8 mouse cellular contexts compared by ENCODE assay signal in the genomic region with DNA sequence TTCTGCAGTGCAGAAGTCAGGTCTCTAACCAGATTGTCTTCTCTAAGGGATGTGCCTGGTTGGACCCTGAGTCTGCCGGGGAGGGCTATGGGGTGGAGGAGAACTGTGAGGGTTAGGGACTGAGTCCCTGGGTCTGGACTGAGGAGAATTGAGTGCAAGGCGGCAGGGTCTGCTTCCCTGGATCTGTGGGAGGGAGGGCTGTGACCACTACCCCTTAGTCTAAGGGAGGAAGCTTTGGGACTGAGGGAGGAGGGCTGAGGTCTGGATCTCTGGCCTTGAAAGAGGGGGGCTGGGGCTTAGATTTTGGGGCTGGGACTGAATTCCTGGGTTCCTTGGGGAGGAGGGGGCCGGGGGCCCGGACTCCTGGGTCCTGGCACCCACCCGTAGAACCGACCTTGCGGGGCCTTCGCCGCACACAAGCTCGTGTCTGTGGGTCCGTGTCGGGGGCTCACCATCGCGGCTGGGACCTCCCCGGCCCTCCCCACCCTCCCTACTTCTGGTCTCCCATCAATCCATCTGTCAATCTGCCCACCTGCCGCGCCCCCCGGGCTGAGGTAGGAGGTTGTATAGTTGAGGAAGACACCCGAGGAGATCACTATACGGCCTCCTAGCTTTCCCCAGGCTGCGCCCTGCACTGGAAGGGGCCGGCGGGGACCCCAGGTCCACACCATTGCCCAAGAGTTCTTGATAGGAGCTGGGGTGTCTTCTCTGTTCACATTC. TPM values are rescaled to one million over a fixed set of nuclear protein-coding genes. Genes with fewer than 3 reads are reported as not detected.
DNase-seq lines count a peak whose midpoint lies in the region; ATAC-seq and TF ChIP-seq lines count a peak whose summit lies in the region.

No protein-coding gene starts in this region.

- H3K27me3 ChIP-seq in embryonic facial prominence, embryonic 10.5 days (replicated peaks; ENCODE audit: low read depth, poor library complexity, severe bottlenecking) = no peaks in the 10 kb centered on the region
- no peaks in the 10 kb centered on the region for H3K27me3 ChIP-seq in hindbrain, embryonic 13.5 days
- H3K27me3 ChIP-seq in midbrain, embryonic 16.5 days (ENCODE audit: control insufficient read depth, insufficient read depth, low read depth, low read length) = no peaks in the 10 kb centered on the region

- TF ChIP-seq CTCF in layer of hippocampus, adult 2 months (conservative IDR thresholded peaks at IDR 0.05) = no peak

- H3K9ac ChIP-seq in hindbrain, embryonic 13.5 days = peak overlapping the region; percentile 98
- peak overlapping the region; percentile 100 for H3K9ac ChIP-seq in midbrain, embryonic 16.5 days (ENCODE audit: low read depth, low read length)

- H3K4me1 ChIP-seq in embryonic facial prominence, embryonic 10.5 days = peaks cover 57% of the 10 kb centered on the region
- H3K4me1 ChIP-seq in hindbrain, embryonic 13.5 days (replicated peaks) = peaks cover 61% of the 10 kb centered on the region
- H3K4me1 ChIP-seq in midbrain, embryonic 16.5 days (ENCODE audit: control insufficient read depth, insufficient read depth, low read length) = peaks cover 52% of the 10 kb centered on the region

- no peak for ATAC-seq in hindbrain, embryonic 13.5 days (ENCODE audit: low FRiP score)
- no peak for ATAC-seq in midbrain, embryonic 16.5 days
- ATAC-seq in granulocyte monocyte progenitor cell, adult 5-6 weeks (replicated peaks; ENCODE audit: poor library complexity, severe bottlenecking) = no peak

- H3K4me2 ChIP-seq in hindbrain, embryonic 13.5 days = peak overlapping the region; percentile 96
- peak overlapping the region; percentile 92 for H3K4me2 ChIP-seq in midbrain, embryonic 16.5 days (ENCODE audit: low read length)

- H3K36me3 ChIP-seq in embryonic facial prominence, embryonic 10.5 days (replicated peaks) = peaks cover 53% of the 10 kb centered on the region
- peaks cover 32% of the 10 kb centered on the region for H3K36me3 ChIP-seq in hindbrain, embryonic 13.5 days
- no peaks in the 10 kb centered on the region; the same call in 1 of the 2 replicates for H3K36me3 ChIP-seq in midbrain, embryonic 16.5 days (ENCODE audit: control insufficient read depth, insufficient read depth, low read length)

- WGBS in embryonic facial prominence, embryonic 10.5 days = 62% methylated on average over 23 of the region's 23 CpGs
- WGBS in hindbrain, embryonic 13.5 days = 44% methylated on average over 23 of the region's 23 CpGs
- 60% methylated on average over 19 of the region's 23 CpGs for WGBS in midbrain, embryonic 16.5 days

- H3K9me3 ChIP-seq in embryonic facial prominence, embryonic 10.5 days = no peaks in the 10 kb centered on the region
- H3K9me3 ChIP-seq in hindbrain, embryonic 13.5 days = no peaks in the 10 kb centered on the region
- no peaks in the 10 kb centered on the region for H3K9me3 ChIP-seq in midbrain, embryonic 16.5 days (replicated peaks; ENCODE audit: control insufficient read depth, low read length, poor library complexity, severe bottlenecking)

- H3K4me3 ChIP-seq in layer of hippocampus, adult 2 months = peak overlapping the region; percentile 86
- H3K4me3 ChIP-seq in embryonic facial prominence, embryonic 10.5 days = peak overlapping the region; percentile 92
- peak overlapping the region; percentile 88 for H3K4me3 ChIP-seq in hindbrain, embryonic 13.5 days
- peak overlapping the region; percentile 97 for H3K4me3 ChIP-seq in midbrain, embryonic 16.5 days (ENCODE audit: low read depth, low read length)

- peak overlapping the region; percentile 100 for H3K27ac ChIP-seq in layer of hippocampus, adult 2 months
- peak overlapping the region; percentile 99 for H3K27ac ChIP-seq in embryonic facial prominence, embryonic 10.5 days (replicated peaks)
- H3K27ac ChIP-seq in hindbrain, embryonic 13.5 days = peak overlapping the region; percentile 100
- H3K27ac ChIP-seq in midbrain, embryonic 16.5 days (ENCODE audit: low read length) = peak overlapping the region; percentile 100

- no peak for DNase-seq in layer of hippocampus, adult 2 months (ENCODE audit: low spot score in 2 of 2)
- DNase-seq in layer of hippocampus, adult 8-10 months (ENCODE audit: low spot score in 2 of 2) = no peak
- DNase-seq in embryonic facial prominence, embryonic 10.5 days (ENCODE audit: low spot score) = no peak
- DNase-seq in lung, postnatal 25 days (ENCODE audit: low spot score) = no peak
- DNase-seq in spleen, adult 18-20 months = no peak

RNA-seq across cellular contexts. Expression of a gene that starts 3.0 kb away (rescaled TPM):
- total RNA-seq in layer of hippocampus, adult 2 months (2021) = 100 to 1,000 TPM; 109 to 126 TPM
- total RNA-seq in layer of hippocampus, adult 8-10 months (2022) = 100 to 1,000 TPM in 3 of 4 experiments, 10 to 100 TPM in 1; 88.5 to 132 (median 119) TPM
- polyA plus RNA-seq in embryonic facial prominence, embryonic 10.5 days (2016; fragmentation: Nextera tagmentation; extraction: Ambion mirVana) = 59.1 and 61.6 TPM in 2 replicates
- polyA plus RNA-seq in hindbrain, embryonic 13.5 days (2015; fragmentation: Nextera tagmentation; extraction: Ambion mirVana) = 34.0 and 38.5 TPM in 2 replicates
- polyA plus RNA-seq in midbrain, embryonic 16.5 days (2015; fragmentation: Nextera tagmentation; extraction: Ambion mirVana) = 25.7 and 26.6 TPM in 2 replicates
- 1.6 and 3.2 TPM in 2 replicates for total RNA-seq in granulocyte monocyte progenitor cell, adult 5-6 weeks (2014; fragmentation: Nextera tagmentation)
- not detected in 2 replicates for total RNA-seq in granulocyte monocyte progenitor cell, adult 5-6 weeks (2017)

RNA-seq across cellular contexts. Expression of a gene that starts 25.0 kb away (rescaled TPM):
- total RNA-seq in layer of hippocampus, adult 2 months (2021) = under 1 TPM; 0.25 to 0.56 TPM
- under 1 TPM; 0.57 to 0.73 (median 0.60) TPM for total RNA-seq in layer of hippocampus, adult 8-10 months (2022)
- 1.2 and 1.5 TPM in 2 replicates for polyA plus RNA-seq in embryonic facial prominence, embryonic 10.5 days (2016; fragmentation: Nextera tagmentation; extraction: Ambion mirVana)
- 1.1 and 1.2 TPM in 2 replicates for polyA plus RNA-seq in hindbrain, embryonic 13.5 days (2015; fragmentation: Nextera tagmentation; extraction: Ambion mirVana)
- polyA plus RNA-seq in midbrain, embryonic 16.5 days (2015; fragmentation: Nextera tagmentation; extraction: Ambion mirVana) = 0.98 and 1.3 TPM in 2 replicates
- not detected in 2 replicates for total RNA-seq in granulocyte monocyte progenitor cell, adult 5-6 weeks (2014; fragmentation: Nextera tagmentation)
- not detected in 2 replicates for total RNA-seq in granulocyte monocyte progenitor cell, adult 5-6 weeks (2017)

RNA-seq across cellular contexts. Expression of a gene that starts 53.8 kb away (rescaled TPM):
- not detected for total RNA-seq in layer of hippocampus, adult 2 months (2021)
- not detected for total RNA-seq in layer of hippocampus, adult 8-10 months (2022)
- polyA plus RNA-seq in embryonic facial prominence, embryonic 10.5 days (2016; fragmentation: Nextera tagmentation; extraction: Ambion mirVana) = not detected in 2 replicates
- not detected in 2 replicates for polyA plus RNA-seq in hindbrain, embryonic 13.5 days (2015; fragmentation: Nextera tagmentation; extraction: Ambion mirVana)
- polyA plus RNA-seq in midbrain, embryonic 16.5 days (2015; fragmentation: Nextera tagmentation; extraction: Ambion mirVana) = 0.18 TPM in 1 of 2 replicates, not detected in the other
- not detected in 2 replicates for total RNA-seq in granulocyte monocyte progenitor cell, adult 5-6 weeks (2014; fragmentation: Nextera tagmentation)
- total RNA-seq in granulocyte monocyte progenitor cell, adult 5-6 weeks (2017) = 1.1 and 2.9 TPM in 2 replicates

RNA-seq across cellular contexts. Expression of a gene that starts 57.6 kb away (rescaled TPM):
- not detected for total RNA-seq in layer of hippocampus, adult 2 months (2021)
- total RNA-seq in layer of hippocampus, adult 8-10 months (2022) = not detected
- not detected in 2 replicates for polyA plus RNA-seq in embryonic facial prominence, embryonic 10.5 days (2016; fragmentation: Nextera tagmentation; extraction: Ambion mirVana)
- polyA plus RNA-seq in hindbrain, embryonic 13.5 days (2015; fragmentation: Nextera tagmentation; extraction: Ambion mirVana) = not detected in 2 replicates
- 0.23 TPM in 1 of 2 replicates, not detected in the other for polyA plus RNA-seq in midbrain, embryonic 16.5 days (2015; fragmentation: Nextera tagmentation; extraction: Ambion mirVana)
- total RNA-seq in granulocyte monocyte progenitor cell, adult 5-6 weeks (2014; fragmentation: Nextera tagmentation) = not detected in 2 replicates
- 3.5 and 5.0 TPM in 2 replicates for total RNA-seq in granulocyte monocyte progenitor cell, adult 5-6 weeks (2017)

RNA-seq across cellular contexts. Expression of a gene that starts 57.7 kb away (rescaled TPM):
- total RNA-seq in layer of hippocampus, adult 2 months (2021) = not detected
- total RNA-seq in layer of hippocampus, adult 8-10 months (2022) = not detected
- polyA plus RNA-seq in embryonic facial prominence, embryonic 10.5 days (2016; fragmentation: Nextera tagmentation; extraction: Ambion mirVana) = not detected in 2 replicates
- not detected in 2 replicates for polyA plus RNA-seq in hindbrain, embryonic 13.5 days (2015; fragmentation: Nextera tagmentation; extraction: Ambion mirVana)
- not detected in 2 replicates for polyA plus RNA-seq in midbrain, embryonic 16.5 days (2015; fragmentation: Nextera tagmentation; extraction: Ambion mirVana)
- total RNA-seq in granulocyte monocyte progenitor cell, adult 5-6 weeks (2014; fragmentation: Nextera tagmentation) = not detected in 2 replicates
- not detected in 2 replicates for total RNA-seq in granulocyte monocyte progenitor cell, adult 5-6 weeks (2017)

Comparison
In these comparisons a context has a peak if more than half of its experiments do, and no peak if none do; other contexts are left out.
1. RNA of a gene that starts 3.0 kb away (total RNA-seq): 109 to 126 TPM in layer of hippocampus, adult 2 months and 88.5 to 132 TPM in layer of hippocampus, adult 8-10 months; 1.6 to 3.2 TPM in granulocyte monocyte progenitor cell, adult 5-6 weeks; every median in the first group is over 10 times any median in the second.
2. Peak in every context shown above with its lines, with median percentiles within 50 percentile points of each other: H3K27ac ChIP-seq and H3K4me3 ChIP-seq.